Mouse (Mus musculus): ENCODE data around the gene Lrrfip1.

DNA sequence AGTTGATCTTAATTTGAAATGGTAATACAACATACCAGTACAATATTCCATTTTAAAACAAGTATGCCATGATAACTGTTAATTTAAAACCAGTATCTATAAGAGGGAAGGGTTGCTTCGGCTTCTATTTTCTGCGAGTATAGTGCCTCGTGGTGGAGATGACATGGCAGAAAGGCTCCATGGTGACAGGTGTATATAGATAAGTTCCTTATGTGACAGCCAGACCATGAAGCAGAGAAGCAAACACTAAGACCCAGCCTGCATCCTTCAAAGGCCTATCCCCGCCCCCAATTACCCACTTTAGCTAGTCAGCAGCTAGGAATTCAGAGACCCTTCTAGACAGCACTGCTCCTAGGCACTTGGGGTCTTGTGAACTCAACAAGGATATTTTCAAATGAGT, 170.6 kb downstream of the Lrrfip1 start:
- TF ChIP-seq POLR2A (IDR thresholded peaks at IDR 0.05; ENCODE audit: borderline replicate concordance, insufficient read depth, low read length) (no peak), CTCF (IDR thresholded peaks at IDR 0.05; ENCODE audit: borderline replicate concordance, insufficient read depth, low read depth, low read length) (no peak)
